Mouse (Mus musculus) G1E (cell line): ENCODE measurements around the gene Ppp2r5a.

Experiments used
- CTCF ChIP-seq: IDR thresholded peaks from 2 replicates; pipeline ENCODE4 v1.5.1; 2012; ENCODE audit warnings: low read depth, low read length, inconsistent platforms, mixed read lengths
- GATA1 ChIP-seq: IDR thresholded peaks from 2 replicates; pipeline ENCODE4 v1.6.1; 2012; ENCODE audit warnings: borderline replicate concordance, low read length, inconsistent platforms, mixed read lengths
- GATA2 ChIP-seq: IDR thresholded peaks from 2 replicates; pipeline ENCODE4 v1.6.1; 2012; ENCODE audit warnings: low read depth, low read length, inconsistent platforms, borderline replicate concordance
- POLR2AphosphoS5 ChIP-seq: IDR thresholded peaks from 2 replicates; pipeline ENCODE4 v1.6.1; 2012; ENCODE audit warnings: low read depth, low read length, inconsistent platforms; ENCODE audit not compliant: insufficient replicate concordance
- TAL1 ChIP-seq: conservative IDR thresholded peaks from 2 replicates; pipeline ENCODE4 v1.6.1; 2012; ENCODE audit warnings: low read depth, low read length, inconsistent platforms, mixed read lengths

GRCm38 (mm10) chr1:191404301-191404700, 1.2 kb upstream of the Ppp2r5a start:
- TF ChIP-seq CTCF (no peak), TAL1 (no peak), GATA1 (no peak), POLR2AphosphoS5 (no peak), GATA2 (no peak)
